Mouse (Mus musculus) adrenal gland, adult 8-10 months (tissue): ENCODE measurements around the gene Plcg2. TPM values are rescaled to one million over a fixed set of nuclear protein-coding genes. Genes with fewer than 3 reads are reported as not detected.
A peak's percentile ranks its signal among the peaks of the same experiment; 100 is the strongest.

ENCODE experiments used
- DNase-seq: peaks from one replicate; pipeline ENCODE4 v3.0.0; 2022
- total RNA-seq, 4 experiments: library from RNA; stranded (reverse); gene quantifications; 2 replicates each; pipeline ENCODE4 v1.2.4; 2022

The Plcg2 gene
- total RNA-seq, 4 experiments from 2014 or later, result 6.7 to 8.9 (median 8.1) TPM

DNA sequence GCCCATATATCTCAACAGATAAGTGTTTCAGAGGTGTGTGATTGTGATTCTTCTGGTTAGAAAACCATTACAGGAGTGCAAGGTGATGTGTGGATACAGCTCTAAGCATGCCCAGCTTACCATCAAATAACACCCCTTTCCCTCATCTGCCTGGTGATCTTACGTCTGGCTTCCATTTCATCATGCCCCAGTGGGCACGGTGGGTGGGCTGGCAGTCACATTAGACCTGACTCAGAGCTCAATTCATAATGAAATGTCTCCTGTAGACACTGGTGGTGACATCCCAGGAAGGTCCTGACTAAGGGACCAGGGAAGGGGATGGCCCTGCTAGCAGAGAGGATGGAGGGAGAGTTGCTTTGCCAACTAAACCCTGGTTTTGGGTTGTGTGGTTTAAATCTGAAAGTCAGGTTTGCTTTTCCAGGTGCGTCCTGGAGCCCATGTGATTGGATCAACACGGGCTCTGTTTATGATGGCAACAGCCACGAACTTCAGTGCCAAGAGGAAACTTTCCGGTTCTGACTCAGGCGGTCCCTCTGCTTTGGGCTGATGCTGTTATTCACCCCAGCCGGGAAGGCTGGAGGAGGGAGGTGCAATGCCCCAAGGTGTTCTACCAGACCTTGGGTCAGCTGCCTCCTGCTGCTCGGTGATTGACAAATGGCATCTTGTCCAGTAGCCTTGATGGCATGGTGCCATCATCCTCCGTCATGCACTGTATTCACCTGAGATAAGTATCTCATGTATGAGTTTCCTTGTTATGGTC lies 9.7 kb upstream of the Plcg2 start:
- DNase-seq, result no peak

DNA sequence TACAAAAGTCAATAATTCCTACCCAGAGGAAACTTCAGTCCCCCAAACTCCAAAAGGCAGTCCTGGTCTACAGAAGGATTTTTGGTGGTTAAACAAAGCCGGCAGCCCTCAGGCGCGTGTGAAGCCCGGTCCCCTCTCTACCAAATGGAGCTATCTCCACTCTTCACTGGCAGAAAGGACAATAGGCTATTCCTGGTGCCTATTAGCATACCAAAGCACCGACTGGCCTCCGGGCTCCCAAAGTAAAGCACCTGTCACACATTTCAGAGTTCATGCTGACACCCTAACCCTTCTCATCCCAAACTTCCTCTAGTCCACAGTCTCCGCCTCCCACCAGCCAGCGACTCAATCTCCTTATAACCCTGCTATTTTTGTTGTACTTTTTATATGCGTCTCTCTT lies 4.5 kb upstream of the Plcg2 start:
- DNase-seq, result no peak

DNA sequence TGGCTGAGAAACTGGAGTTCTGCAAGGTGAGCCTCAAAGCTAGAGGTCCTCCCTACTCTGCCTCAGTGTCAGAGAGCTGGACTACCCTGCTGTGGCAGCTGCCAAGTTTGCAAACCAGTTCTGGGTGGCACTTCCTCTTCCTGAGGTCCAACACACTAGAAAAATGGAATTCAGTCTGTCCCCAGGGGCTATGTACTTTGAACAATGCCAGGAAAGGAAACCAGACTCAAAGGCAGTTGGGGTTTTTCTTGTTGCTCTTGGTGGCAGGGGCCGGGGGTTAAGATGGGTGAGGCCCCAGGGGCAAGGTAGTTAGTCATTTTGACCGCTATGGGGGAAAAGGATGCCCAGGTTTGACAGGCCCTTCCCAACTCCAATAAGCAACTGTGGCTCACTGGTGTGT lies 3.2 kb upstream of the Plcg2 start:
- no peak for DNase-seq

DNA sequence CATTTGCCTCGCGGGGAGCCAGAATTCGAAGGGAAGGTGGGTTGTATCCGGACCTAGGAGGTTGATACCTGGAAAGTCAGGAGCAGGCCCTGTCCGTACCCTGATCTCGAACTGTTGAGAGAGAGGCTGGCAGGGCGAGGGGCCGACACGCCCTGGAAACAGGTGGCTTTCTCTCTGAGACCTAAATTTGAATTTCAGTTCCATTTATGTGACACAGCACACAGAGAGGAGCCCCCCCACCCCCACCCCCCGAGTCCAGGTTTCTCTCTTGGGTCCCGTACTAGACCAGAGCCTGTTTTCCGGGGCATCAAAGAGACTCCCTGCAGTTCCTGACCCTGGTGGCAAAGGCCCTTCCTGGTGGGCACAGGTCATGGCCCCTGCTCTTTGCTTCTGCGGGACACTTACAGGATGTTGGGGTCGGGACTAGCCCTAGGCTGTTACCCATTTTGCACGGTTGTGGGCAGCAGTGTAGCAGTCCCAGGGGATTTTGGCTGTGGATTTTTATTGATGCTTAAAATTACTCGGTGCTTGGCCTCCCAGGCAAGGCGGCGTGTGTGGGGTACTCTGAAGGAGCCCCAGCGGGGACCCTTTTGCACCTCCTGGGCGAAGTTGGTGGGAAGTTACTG lies 937 bp downstream of the Plcg2 start:
- DNase-seq, result no peak

DNA sequence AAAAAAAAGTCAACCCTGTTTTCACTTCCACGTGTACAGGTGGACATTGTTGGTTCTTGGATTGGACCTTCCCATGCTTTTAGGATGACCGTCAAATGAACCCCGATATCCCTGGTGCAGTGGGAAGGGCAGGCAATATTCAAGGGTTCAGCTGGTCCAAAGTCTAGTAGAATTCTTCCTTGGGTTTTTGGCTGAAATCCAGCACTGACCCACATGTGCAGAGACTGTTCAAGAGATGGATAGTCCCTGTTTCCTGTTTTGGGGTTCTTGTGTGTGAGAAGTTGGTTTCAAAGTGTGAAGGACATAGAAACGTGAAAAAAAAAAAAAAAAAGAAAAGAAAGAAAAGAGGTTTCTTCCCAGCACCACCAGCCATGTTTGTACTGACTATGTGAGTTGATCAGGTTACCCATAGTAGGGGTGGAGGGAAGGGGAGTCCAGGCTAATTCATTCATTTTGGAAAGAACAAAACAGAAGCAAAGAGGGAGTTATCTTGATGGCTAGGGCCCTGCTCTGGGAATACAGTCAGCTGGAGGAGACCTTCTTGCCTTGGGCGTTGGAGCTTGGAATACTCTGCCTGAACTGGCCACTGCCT lies 2.2 kb downstream of the Plcg2 start:
- no peak for DNase-seq

GRCm38 (mm10) chr8:117501323-117501722 lies 3.2 kb downstream of the Plcg2 start:
- no peak for DNase-seq

GRCm38 (mm10) chr8:117503405-117504069 lies 5.4 kb downstream of the Plcg2 start:
- no peak for DNase-seq

- DNase-seq, result no peak
These were observed 9.6 kb downstream of the Plcg2 start for GRCm38 (mm10) chr8:117507703-117508102.

GRCm38 (mm10) chr8:117516876-117517565 lies 18.9 kb downstream of the Plcg2 start:
- DNase-seq, result no peak

DNA sequence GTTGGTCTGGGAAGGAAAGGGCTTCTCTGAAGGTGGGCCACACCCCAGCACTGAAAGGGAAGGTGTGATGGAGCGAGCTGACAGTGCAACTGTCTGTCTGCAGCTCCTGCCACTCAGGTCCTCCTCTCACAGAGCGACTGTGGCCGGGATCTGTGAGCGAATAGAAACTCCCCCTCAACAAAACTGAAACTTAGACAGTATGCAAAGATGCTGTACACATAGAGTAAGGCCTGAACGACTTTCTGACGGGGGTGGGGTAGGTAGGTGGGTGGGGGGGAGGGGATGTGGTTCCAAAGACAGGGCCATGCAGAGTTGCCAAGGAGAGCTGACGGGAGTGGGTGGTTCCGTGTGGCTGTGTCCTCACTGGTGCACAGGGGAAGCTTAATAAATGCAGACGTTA lies 19.8 kb downstream of the Plcg2 start:
- DNase-seq, result no peak

GRCm38 (mm10) chr8:117518873-117519272 lies 20.8 kb downstream of the Plcg2 start:
- DNase-seq, result no peak

- DNase-seq, result peak; percentile 7
These were observed 28.1 kb downstream of the Plcg2 start for GRCm38 (mm10) chr8:117526185-117526584.

- no peak for DNase-seq
These were observed 29.9 kb downstream of the Plcg2 start for GRCm38 (mm10) chr8:117527983-117528382.

DNA sequence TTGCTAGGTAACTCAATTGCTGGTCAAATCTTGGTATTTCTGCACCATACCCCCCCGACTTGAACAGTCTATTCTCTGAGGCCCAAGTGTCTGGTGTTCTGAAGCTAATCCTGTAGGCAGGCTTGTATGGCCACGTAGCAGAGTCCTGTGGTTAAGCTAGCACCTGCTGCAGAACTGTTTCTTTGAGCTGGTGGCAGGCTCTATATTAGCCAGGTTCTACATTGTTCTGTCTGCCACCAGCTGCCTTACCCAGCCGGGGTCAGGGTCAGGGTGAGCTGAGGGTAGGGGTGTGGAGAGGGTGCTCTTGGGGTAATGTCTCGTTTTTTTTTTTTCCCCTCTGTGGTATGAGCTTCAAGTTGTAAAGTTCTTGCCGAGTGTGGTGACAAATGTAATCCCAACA lies 31.1 kb downstream of the Plcg2 start:
- DNase-seq, result no peak

GRCm38 (mm10) chr8:117532381-117532972 lies 34.4 kb downstream of the Plcg2 start:
- DNase-seq, result no peak

GRCm38 (mm10) chr8:117536862-117537261 lies 38.8 kb downstream of the Plcg2 start:
- no peak for DNase-seq

DNA sequence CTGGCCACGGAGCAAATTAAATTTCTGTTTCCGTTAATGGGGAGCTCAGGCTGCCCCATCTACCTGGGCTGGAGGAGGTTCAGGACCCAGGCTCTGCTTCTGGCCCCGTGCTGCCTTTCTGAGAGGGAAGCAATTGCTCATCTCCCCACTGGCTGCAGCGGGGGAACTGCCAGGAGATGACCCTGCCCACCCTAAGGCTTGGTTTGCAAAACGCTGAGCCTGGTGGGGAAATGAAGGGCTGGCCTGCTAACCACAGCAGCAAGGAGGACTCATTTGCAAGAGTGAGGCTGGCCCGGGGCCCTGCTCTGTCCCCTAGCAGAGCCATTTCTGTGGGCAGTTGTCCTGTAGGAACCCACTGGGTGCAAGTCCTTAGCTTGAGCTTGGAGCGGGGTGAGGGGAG lies 39.7 kb downstream of the Plcg2 start:
- no peak for DNase-seq

- DNase-seq, result no peak
These were observed 44.9 kb downstream of the Plcg2 start for GRCm38 (mm10) chr8:117542951-117543350.

DNA sequence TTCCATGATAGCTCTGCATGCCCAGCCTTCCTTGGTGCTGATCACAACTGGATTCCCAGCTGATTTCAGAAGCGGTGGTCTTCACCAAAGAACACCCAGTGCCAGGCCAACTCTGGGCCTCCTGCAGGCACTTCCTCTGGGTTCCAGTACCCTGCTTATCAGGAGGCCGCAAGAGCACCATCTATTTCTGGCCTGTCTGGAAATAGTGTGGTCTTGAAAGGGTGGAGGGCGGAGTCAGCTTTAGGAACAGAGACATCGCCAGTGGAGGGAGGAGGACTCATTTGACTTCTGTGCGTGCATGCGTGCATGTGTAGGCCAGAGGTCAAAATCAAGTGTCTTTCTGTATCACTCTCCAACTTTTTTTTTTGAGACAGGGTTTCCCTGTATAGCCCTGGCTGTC lies 45.7 kb downstream of the Plcg2 start:
- no peak for DNase-seq

GRCm38 (mm10) chr8:117545043-117545442 lies 47.0 kb downstream of the Plcg2 start:
- DNase-seq, result no peak

DNA sequence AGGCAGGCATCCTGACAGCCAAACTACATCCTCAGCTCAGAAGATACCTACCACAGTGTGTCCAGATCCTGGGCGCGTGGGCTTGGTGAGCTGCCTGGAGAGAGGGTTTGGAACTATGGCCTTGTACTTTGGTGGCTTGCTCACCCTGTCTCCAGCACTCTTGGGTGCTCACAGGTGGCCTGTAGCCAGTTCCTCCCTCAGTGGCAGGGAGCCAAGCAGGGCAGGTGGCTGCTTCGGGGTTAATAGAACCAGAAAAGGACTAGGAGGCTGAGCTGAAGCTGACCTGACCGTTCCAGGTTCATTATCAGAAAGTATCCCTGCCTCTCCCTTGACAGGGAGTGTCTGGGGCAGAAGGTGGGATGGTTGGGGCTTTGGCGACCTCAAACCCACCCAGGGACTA lies 48.3 kb downstream of the Plcg2 start:
- no peak for DNase-seq

DNA sequence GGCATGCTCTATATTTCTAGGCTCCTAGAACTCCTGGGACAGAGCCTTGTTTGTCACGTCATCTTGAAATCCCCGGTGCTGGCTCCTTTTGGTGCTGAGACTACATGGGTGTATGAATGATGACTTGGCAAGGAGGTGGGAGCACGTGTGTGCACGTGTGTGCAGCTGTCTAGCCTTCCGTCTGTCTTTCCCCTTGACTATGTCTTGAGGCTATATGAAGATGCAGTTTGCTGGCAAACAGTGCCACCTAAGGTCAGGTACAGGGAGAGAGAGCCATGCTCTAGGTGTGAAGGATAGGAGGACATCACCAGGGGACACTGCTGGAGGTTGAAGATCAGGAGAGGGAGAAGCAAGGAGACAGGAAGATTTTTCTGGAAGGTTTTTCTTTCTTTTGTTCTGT lies 49.9 kb downstream of the Plcg2 start:
- DNase-seq, result no peak
